Mouse (Mus musculus): ENCODE results near the gene Btnl1.

DNA sequence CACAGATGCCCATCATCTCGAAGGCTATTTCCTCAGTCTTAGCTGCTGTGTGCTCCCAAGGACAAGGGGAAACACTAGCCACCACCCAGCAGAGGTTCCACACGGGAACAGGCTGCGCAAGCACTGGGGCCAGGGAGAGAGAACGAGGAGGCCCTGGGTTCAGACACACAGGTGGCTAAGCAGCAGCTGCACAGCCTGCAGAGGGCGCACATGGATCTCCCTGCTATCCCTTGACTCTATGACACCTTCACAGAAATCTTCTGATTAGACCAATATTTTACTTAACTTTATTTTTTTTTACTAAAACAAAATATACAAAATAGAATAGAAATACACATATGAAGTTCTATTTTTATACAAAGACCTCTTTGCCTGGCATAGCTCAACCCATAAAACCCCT, 20.4 kb downstream of the Btnl1 start:
- TF ChIP-seq EP300 (IDR thresholded peaks at IDR 0.05; ENCODE audit: insufficient read depth, low read depth, low read length): no peak
- TF ChIP-seq CTCF (IDR thresholded peaks at IDR 0.05; ENCODE audit: low read depth, low read length): peak; percentile 46
